Mouse (Mus musculus) gastrocnemius, adult 8-10 months (tissue): ENCODE results near the gene Mto1. TPM values are rescaled to one million over a fixed set of nuclear protein-coding genes. Genes with fewer than 3 reads are reported as not detected.
"Not testable (repeated sequence)": the region's sequence is repeated elsewhere in the genome, so short reads cannot be mapped to it uniquely, and the experiment has no call there.

Experiments
- DNase-seq, 2 experiments: peaks; one replicate each; pipeline ENCODE4 v3.0.0; 2022; ENCODE audit warnings: low spot score in 2 of 2
- microRNA-seq: library from miRNA; unstranded; fragments of <30 nt; microRNA quantifications from one replicate; pipeline ENCODE4 v1.2.0, GENCODE M21; 2022
- total RNA-seq, 4 experiments: library from RNA; stranded (reverse); gene quantifications; 2 replicates each; pipeline ENCODE4 v1.2.4; 2022

The Mto1 gene
- total RNA-seq, 4 experiments from 2014 or later = 16.4 to 19.4 (median 18.0) TPM

- no peak for DNase-seq
Measured at GRCm38 (mm10) chr9:78506002-78506721, 58.2 kb downstream of the Mto1 start.

- DNase-seq = no peak
Measured at GRCm38 (mm10) chr9:78506722-78507077, 58.7 kb downstream of the Mto1 start.

GRCm38 (mm10) chr9:78508106-78508786 lies 60.2 kb downstream of the Mto1 start:
- DNase-seq = no peak

GRCm38 (mm10) chr9:78511705-78512104 lies 63.7 kb downstream of the Mto1 start:
- no peak for DNase-seq

- DNase-seq = peak in 1 of 2 experiments; percentile 8
Measured at GRCm38 (mm10) chr9:78513776-78514500, 65.9 kb downstream of the Mto1 start.

- DNase-seq = no peak
Measured at GRCm38 (mm10) chr9:78514681-78515080, 66.7 kb downstream of the Mto1 start.

GRCm38 (mm10) chr9:78516125-78516524 lies 68.1 kb downstream of the Mto1 start:
- no peak for DNase-seq

- not testable (repeated sequence) for DNase-seq
Measured at GRCm38 (mm10) chr9:78517237-78517636, 69.2 kb downstream of the Mto1 start.

- no peak for DNase-seq
Measured at GRCm38 (mm10) chr9:78520127-78520779, 72.2 kb downstream of the Mto1 start.

- DNase-seq = no peak
Measured at GRCm38 (mm10) chr9:78520780-78521601, 73.0 kb downstream of the Mto1 start.

GRCm38 (mm10) chr9:78521689-78522088 lies 73.7 kb downstream of the Mto1 start:
- no peak for DNase-seq

Small RNA genes within 50 kb of the gene (microRNA-seq; reads per million reads assigned to microRNA genes)
- not detected for gene Gm26377

Other genes starting within 250 kb of the Mto1 start
- gene Gsta1, start 217.6 kb upstream of the Mto1 start, total RNA-seq = not detected
- gene Gm3776, start 191.1 kb upstream of the Mto1 start, total RNA-seq = not detected
- gene Gm10639, start 158.3 kb upstream of the Mto1 start, total RNA-seq = under 1 TPM in 1 of 4 experiments, not detected in 3; 0.65 TPM
- gene Omt2a, start 133.4 kb upstream of the Mto1 start, total RNA-seq = not detected
- not detected for gene Omt2b, start 120.6 kb upstream of the Mto1 start, total RNA-seq
- not detected for gene Gsta2, start 92.4 kb upstream of the Mto1 start, total RNA-seq
- not detected for gene Dppa5a, start 80.0 kb upstream of the Mto1 start, total RNA-seq
- not detected for gene Ooep, start 69.5 kb upstream of the Mto1 start, total RNA-seq
- not detected for gene Ddx43, start 52.4 kb upstream of the Mto1 start, total RNA-seq
- gene Cgas, start 5.0 kb upstream of the Mto1 start, total RNA-seq = under 1 TPM in 3 of 4 experiments, not detected in 1; 0.11 to 0.17 (median 0.16) TPM
- not detected for gene Gm17324, start 578 bp downstream of the Mto1 start, total RNA-seq
- 100 to 1,000 TPM; 235 to 456 (median 334) TPM for gene Eef1a1, start 40.9 kb downstream of the Mto1 start, total RNA-seq
- gene Slc17a5, start 139.8 kb downstream of the Mto1 start, total RNA-seq = 1 to 10 TPM; 2.2 to 2.8 (median 2.7) TPM
- under 1 TPM; 0.19 to 0.63 (median 0.26) TPM for gene Cd109, start 167.3 kb downstream of the Mto1 start, total RNA-seq